Mouse (Mus musculus): Measurements from ENCODE around the gene Arhgap21. TPM values are rescaled to one million over a fixed set of nuclear protein-coding genes. Genes with fewer than 3 reads are reported as not detected.

Arhgap21 gene
- polyA plus RNA-seq, 1 experiment = 11.2 TPM

DNA sequence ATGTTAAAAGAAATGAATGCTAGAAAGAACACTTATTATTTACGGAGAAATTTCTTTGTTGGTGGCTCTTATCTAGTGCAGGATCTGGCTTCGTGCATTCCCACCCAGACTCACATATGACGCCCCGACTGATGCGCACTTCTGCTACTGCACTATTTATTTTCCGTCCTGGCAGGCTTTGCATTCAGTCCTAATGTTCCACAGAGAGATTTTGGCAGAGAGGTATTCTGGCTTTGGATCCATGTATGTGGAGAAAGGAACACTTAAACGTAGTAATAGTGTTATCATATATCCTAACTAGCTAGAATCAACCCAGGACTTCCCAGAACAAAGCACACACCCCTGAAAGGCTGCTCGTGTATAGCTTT is 8.0 kb downstream of the Arhgap21 start:
- Histone ChIP-seq H3K4me1 (peaks cover 72% of the 10 kb centered on the region), H3K27me3 (replicated peaks) (no peaks in the 10 kb centered on the region), H3K9me3 (no peaks in the 10 kb centered on the region), H3K4me3 (replicated peaks) (no peak overlapping the region), H3K36me3 (replicated peaks; ENCODE audit: low read length) (peaks cover 17% of the 10 kb centered on the region)
- TF ChIP-seq GATA1 (IDR thresholded peaks at IDR 0.05; ENCODE audit: borderline replicate concordance, low read length) (no peak), FLI1 (IDR thresholded peaks at IDR 0.05; ENCODE audit: low read length) (no peak)

DNA sequence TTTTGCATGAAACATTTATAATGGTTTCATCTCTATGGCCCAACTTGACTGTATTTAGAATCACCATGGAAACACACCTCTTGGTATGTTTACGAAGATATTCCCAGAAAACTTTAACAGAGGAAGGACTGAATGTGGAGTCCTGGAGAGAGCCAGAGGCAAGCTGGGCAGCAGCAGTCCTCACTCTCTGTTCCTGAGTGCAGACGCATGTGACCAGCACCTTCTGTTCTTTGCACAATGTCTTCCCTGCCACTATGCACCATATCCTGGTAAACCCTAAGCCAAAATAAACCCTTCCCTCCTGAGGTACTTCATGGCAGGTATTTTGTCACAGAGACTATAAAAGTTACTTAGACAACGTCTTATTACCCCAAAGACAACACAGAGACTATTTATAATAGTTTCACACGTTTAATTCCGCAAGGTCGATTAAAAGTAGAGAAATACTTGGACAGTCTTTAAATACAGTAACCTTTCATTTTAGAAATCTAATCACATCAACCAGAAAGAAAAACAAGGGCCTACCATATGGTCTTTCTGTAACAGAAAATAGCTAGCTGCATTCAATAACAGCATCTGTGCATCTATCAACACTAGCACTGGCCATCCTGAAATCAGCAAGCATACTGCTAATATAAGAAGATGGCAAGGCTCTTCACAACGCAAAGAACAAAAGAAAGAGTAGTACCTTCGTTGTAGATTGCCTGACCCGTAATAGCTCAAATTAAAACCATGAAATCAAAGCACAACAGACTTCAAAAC is 8.6 kb downstream of the Arhgap21 start:
- Histone ChIP-seq H3K27me3 (replicated peaks) (no peaks in the 10 kb centered on the region), H3K4me1 (peaks cover 71% of the 10 kb centered on the region), H3K36me3 (replicated peaks; ENCODE audit: low read length) (peaks cover 17% of the 10 kb centered on the region), H3K9me3 (no peaks in the 10 kb centered on the region), H3K4me3 (replicated peaks) (no peak overlapping the region)
- no peak for TF ChIP-seq GATA1 (IDR thresholded peaks at IDR 0.05; ENCODE audit: borderline replicate concordance, low read length)
- TF ChIP-seq FLI1 (IDR thresholded peaks at IDR 0.05; ENCODE audit: low read length) = no peak

DNA sequence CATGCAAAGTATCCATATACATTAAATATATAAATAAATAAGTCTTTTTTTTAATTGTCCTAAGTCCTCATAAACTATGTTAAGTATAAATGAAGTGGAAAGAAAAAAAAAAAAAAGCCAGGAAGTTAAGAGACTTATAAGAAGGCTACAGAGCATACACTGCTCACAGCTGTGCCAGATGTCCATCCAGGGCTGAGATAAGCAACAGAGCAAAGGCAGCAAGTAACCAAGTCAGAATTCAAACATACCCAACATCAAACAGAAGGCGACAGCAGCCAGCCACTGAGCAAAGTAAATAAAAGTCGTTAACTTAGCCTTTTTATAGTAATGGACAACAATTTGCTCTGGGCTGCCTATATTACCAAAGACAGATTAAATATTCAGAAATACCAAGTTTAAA is 9.6 kb downstream of the Arhgap21 start:
- Histone ChIP-seq H3K4me1 (peaks cover 66% of the 10 kb centered on the region), H3K4me3 (replicated peaks) (no peak overlapping the region), H3K36me3 (replicated peaks; ENCODE audit: low read length) (peaks cover 17% of the 10 kb centered on the region), H3K9me3 (no peaks in the 10 kb centered on the region), H3K27me3 (replicated peaks) (no peaks in the 10 kb centered on the region)
- no peak for TF ChIP-seq GATA1 (IDR thresholded peaks at IDR 0.05; ENCODE audit: borderline replicate concordance, low read length)
- TF ChIP-seq FLI1 (IDR thresholded peaks at IDR 0.05; ENCODE audit: low read length) = no peak

DNA sequence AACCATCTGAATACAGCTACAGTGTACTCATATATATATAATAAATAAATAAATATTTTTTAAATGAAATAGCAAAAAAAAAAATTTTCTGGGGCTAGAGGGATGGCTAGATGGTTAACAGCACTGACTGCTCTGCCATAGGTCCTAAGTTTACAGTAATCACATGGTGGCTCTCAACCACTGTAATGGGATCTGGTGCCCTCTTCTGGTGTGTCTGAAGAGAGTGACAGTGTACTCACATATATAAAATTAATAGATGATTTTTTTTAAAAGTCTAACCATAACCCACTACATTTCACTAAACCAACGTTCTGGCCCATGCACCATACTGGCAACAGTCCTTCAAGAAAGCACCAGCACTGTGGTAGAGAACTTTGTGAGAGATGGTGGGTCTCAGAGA is 10.7 kb downstream of the Arhgap21 start:
- peaks cover 17% of the 10 kb centered on the region for H3K36me3 ChIP-seq (replicated peaks; ENCODE audit: low read length)
- H3K4me3 ChIP-seq (replicated peaks) = no peak overlapping the region
- peaks cover 67% of the 10 kb centered on the region for H3K4me1 ChIP-seq
- H3K27me3 ChIP-seq (replicated peaks) = no peaks in the 10 kb centered on the region
- TF ChIP-seq GATA1 (IDR thresholded peaks at IDR 0.05; ENCODE audit: borderline replicate concordance, low read length) = no peak
- TF ChIP-seq FLI1 (IDR thresholded peaks at IDR 0.05; ENCODE audit: low read length) = no peak
- no peaks in the 10 kb centered on the region for H3K9me3 ChIP-seq

DNA sequence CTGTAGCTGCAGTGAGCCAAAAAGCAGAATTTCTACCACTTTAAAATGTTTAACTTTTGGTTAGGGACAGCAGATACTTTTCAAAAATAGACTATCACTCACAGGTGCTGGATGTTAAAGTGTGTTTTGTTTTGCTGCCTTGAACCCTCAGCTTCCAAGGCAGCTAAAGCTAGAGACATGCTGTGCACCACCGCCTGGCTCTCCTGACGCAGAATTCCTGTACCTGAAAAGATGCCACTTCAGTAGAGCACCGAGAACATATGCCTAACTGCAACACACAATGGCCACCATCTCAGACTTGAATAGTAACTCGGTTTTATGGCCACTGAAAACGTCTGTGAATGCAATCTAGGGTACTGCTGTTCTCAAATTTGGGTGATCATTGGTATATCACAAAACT is 12.0 kb downstream of the Arhgap21 start:
- no peak for TF ChIP-seq GATA1 (IDR thresholded peaks at IDR 0.05; ENCODE audit: borderline replicate concordance, low read length)
- TF ChIP-seq FLI1 (IDR thresholded peaks at IDR 0.05; ENCODE audit: low read length) = no peak
- H3K36me3 ChIP-seq (replicated peaks; ENCODE audit: low read length) = peaks cover 17% of the 10 kb centered on the region
- no peak overlapping the region for H3K4me3 ChIP-seq (replicated peaks)
- H3K27me3 ChIP-seq (replicated peaks) = no peaks in the 10 kb centered on the region
- H3K4me1 ChIP-seq = peaks cover 59% of the 10 kb centered on the region
- no peaks in the 10 kb centered on the region for H3K9me3 ChIP-seq

DNA sequence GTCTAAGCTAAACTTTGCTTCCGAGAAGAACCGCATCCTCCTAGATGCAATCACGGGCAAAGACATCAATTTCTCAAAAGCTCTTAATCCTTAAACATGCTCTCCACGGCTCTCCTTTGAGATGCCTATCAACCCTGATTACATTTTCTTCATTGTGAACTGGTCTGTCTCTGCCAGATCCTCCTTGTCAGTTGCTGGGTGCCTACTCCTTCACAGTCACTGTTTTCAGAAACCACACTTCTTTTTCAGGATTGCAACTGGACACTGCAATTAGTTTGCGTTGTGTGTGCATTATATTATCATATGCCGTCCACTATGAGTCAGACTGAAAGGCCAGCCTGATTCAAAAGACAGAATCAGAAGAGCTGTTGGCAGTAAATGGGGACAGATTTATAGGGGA is 12.7 kb downstream of the Arhgap21 start:
- peaks cover 58% of the 10 kb centered on the region for H3K4me1 ChIP-seq
- H3K9me3 ChIP-seq = no peaks in the 10 kb centered on the region
- H3K27me3 ChIP-seq (replicated peaks) = no peaks in the 10 kb centered on the region
- H3K4me3 ChIP-seq (replicated peaks) = no peak overlapping the region
- peaks cover 17% of the 10 kb centered on the region for H3K36me3 ChIP-seq (replicated peaks; ENCODE audit: low read length)
- TF ChIP-seq FLI1 (IDR thresholded peaks at IDR 0.05; ENCODE audit: low read length) (no peak), GATA1 (IDR thresholded peaks at IDR 0.05; ENCODE audit: borderline replicate concordance, low read length) (no peak)

DNA sequence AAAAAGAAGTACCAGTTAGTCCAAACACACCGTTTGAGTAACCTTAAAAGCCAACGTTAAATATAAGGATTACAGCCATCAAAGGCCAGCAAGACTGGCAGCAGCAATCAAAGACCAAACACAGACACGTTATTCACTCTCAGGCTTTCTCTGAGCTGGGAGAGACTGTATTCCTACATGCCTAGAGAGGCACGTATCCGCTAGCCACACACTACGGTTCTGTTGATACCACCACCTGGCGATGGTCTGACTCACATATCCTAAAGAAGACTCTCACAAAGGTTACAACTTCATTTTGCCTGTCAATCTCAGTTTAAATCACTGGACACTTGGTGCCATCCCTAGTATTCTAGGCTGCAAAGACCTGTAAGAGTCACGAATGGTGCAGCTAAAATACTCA is 13.3 kb downstream of the Arhgap21 start:
- peaks cover 59% of the 10 kb centered on the region for H3K4me1 ChIP-seq
- H3K4me3 ChIP-seq (replicated peaks) = no peak overlapping the region
- H3K27me3 ChIP-seq (replicated peaks) = no peaks in the 10 kb centered on the region
- peaks cover 17% of the 10 kb centered on the region for H3K36me3 ChIP-seq (replicated peaks; ENCODE audit: low read length)
- TF ChIP-seq FLI1 (IDR thresholded peaks at IDR 0.05; ENCODE audit: low read length) (no peak), GATA1 (IDR thresholded peaks at IDR 0.05; ENCODE audit: borderline replicate concordance, low read length) (no peak)
- no peaks in the 10 kb centered on the region for H3K9me3 ChIP-seq

GRCm38 (mm10) chr2:20952716-20953115 is 16.0 kb downstream of the Arhgap21 start:
- Histone ChIP-seq H3K4me3 (replicated peaks) (no peak overlapping the region), H3K36me3 (replicated peaks; ENCODE audit: low read length) (peaks cover 8% of the 10 kb centered on the region), H3K9me3 (no peaks in the 10 kb centered on the region), H3K4me1 (peaks cover 49% of the 10 kb centered on the region), H3K27me3 (replicated peaks) (no peaks in the 10 kb centered on the region)
- no peak for TF ChIP-seq GATA1 (IDR thresholded peaks at IDR 0.05; ENCODE audit: borderline replicate concordance, low read length)
- no peak for TF ChIP-seq FLI1 (IDR thresholded peaks at IDR 0.05; ENCODE audit: low read length)

DNA sequence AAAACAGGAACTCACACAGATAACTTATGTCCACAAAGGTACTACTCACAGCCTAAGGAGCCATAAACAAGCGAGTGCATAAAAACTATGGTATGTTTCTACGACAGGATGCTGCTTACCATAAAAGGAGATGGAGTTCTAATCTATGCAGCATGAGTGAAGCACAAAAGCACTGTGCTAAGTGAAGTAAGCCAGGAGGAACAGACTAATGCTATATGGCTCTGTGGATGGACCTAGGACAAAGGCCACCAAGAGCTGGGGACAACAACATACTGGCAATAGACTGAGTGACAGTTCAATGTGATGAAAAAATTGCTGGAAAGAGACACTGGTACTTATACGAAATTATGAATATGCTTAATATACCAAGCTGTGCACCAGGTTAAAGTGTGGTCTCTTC is 19.5 kb downstream of the Arhgap21 start:
- Histone ChIP-seq H3K36me3 (replicated peaks; ENCODE audit: low read length) (peaks cover 13% of the 10 kb centered on the region), H3K4me3 (replicated peaks) (no peak overlapping the region), H3K4me1 (peaks cover 74% of the 10 kb centered on the region), H3K27me3 (replicated peaks) (no peaks in the 10 kb centered on the region), H3K9me3 (no peaks in the 10 kb centered on the region)
- TF ChIP-seq FLI1 (IDR thresholded peaks at IDR 0.05; ENCODE audit: low read length) = no peak
- no peak for TF ChIP-seq GATA1 (IDR thresholded peaks at IDR 0.05; ENCODE audit: borderline replicate concordance, low read length)

- H3K36me3 ChIP-seq (replicated peaks; ENCODE audit: low read length) = peaks cover 13% of the 10 kb centered on the region
- peaks cover 82% of the 10 kb centered on the region for H3K4me1 ChIP-seq
- no peak overlapping the region for H3K4me3 ChIP-seq (replicated peaks)
- no peak for TF ChIP-seq FLI1 (IDR thresholded peaks at IDR 0.05; ENCODE audit: low read length)
- TF ChIP-seq GATA1 (IDR thresholded peaks at IDR 0.05; ENCODE audit: borderline replicate concordance, low read length) = no peak
- no peaks in the 10 kb centered on the region for H3K9me3 ChIP-seq
- no peaks in the 10 kb centered on the region for H3K27me3 ChIP-seq (replicated peaks)
Measured at GRCm38 (mm10) chr2:20947036-20947435, 21.6 kb downstream of the Arhgap21 start.

All from megakaryocyte, embryonic 14.5 days (primary cell).